Mouse (Mus musculus): ENCODE measurements at regions not wholly inside any gene's neighbourhood (a gene's known extent, or its start where the extent isn't known, plus 50 kb on each side); places are given as distances from the start of the nearest gene placed in this dataset.
A peak's percentile ranks its signal among the peaks of the same experiment; 100 is the strongest.

- Histone ChIP-seq H3K9ac (no peak overlapping the region), H3K9me3 (no peaks in the 10 kb centered on the region), H3K27me3 (no peaks in the 10 kb centered on the region), H3K4me2 (0 out of 2 replicates have a peak overlapping the region, but pooled peaks have one; percentile 4), H3K4me1 (peaks cover 34% of the 10 kb centered on the region), H3K36me3 (replicated peaks) (no peaks in the 10 kb centered on the region), H3K27ac (peak overlapping the region; percentile 50; the same call in 1 of the 2 replicates), H3K4me3 (replicated peaks) (no peak overlapping the region)
- WGBS, result 62% methylated on average over 9 of the region's 9 CpGs
- peak; percentile 89 for ATAC-seq (ENCODE audit: low FRiP score)
These were observed 53.1 kb upstream of the Kazn start for GRCm38 (mm10) chr4:142292334-142292733.

- no peak for ATAC-seq (ENCODE audit: low FRiP score)
- H3K9ac ChIP-seq, result no peak overlapping the region
- no peak overlapping the region; the same call in 1 of the 2 replicates for H3K27ac ChIP-seq
- H3K9me3 ChIP-seq, result no peaks in the 10 kb centered on the region
- WGBS, result 85% methylated on average over 3 of the region's 3 CpGs
- H3K4me2 ChIP-seq, result no peak overlapping the region
- no peaks in the 10 kb centered on the region for H3K27me3 ChIP-seq
- no peak overlapping the region for H3K4me3 ChIP-seq (replicated peaks)
- H3K4me1 ChIP-seq, result peaks cover 27% of the 10 kb centered on the region
- no peaks in the 10 kb centered on the region for H3K36me3 ChIP-seq (replicated peaks)
These were observed 52.2 kb upstream of the Kazn start for GRCm38 (mm10) chr4:142291366-142291765.
